Mouse (Mus musculus): ENCODE measurements around the gene Camk1. TPM values are rescaled to one million over a fixed set of nuclear protein-coding genes. Genes with fewer than 3 reads are reported as not detected.

The Camk1 gene
- total and polyA plus RNA-seq, 2 experiments, result 15.6 to 16.1 TPM

GRCm38 (mm10) chr6:113306322-113306985 lies 37.3 kb downstream of the Camk1 start:
- under 1% methylated on average over 50 of the region's 50 CpGs for WGBS
- TF ChIP-seq CTCF (IDR thresholded peaks at IDR 0.05; ENCODE audit: low read depth, low read length) (no peak), POLR2A (IDR thresholded peaks at IDR 0.05; ENCODE audit: extremely low read depth, insufficient read depth, low read length) (peak; percentile 69)

GRCm38 (mm10) chr6:113302258-113302657 lies 41.5 kb downstream of the Camk1 start:
- Histone ChIP-seq H3K27me3 (ENCODE audit: control insufficient read depth, insufficient read depth, low read length) (no peaks in the 10 kb centered on the region), H3K9ac (ENCODE audit: low read depth, low read length) (no peak overlapping the region), H3K4me3 (ENCODE audit: insufficient read depth, low read depth, low read length) (no peak overlapping the region), H3K79me2 (ENCODE audit: control insufficient read depth, insufficient read depth, low read length) (0 out of 2 replicates have a peak, but pooled peaks cover 3% of the 10 kb centered on the region), H3K4me1 (ENCODE audit: control insufficient read depth, insufficient read depth, low read length) (no peaks in the 10 kb centered on the region), H3K36me3 (ENCODE audit: control insufficient read depth, insufficient read depth, low read length) (no peaks in the 10 kb centered on the region), H3K27ac (replicated peaks; ENCODE audit: insufficient read depth, low read depth, low read length) (no peak overlapping the region)
- peak; percentile 45 for DNase-seq (ENCODE audit: extremely low read depth, low read depth, low spot score)
- WGBS, result 21% methylated on average over 3 of the region's 3 CpGs
- peak; percentile 50 for TF ChIP-seq CTCF (IDR thresholded peaks at IDR 0.05; ENCODE audit: low read depth, low read length)
- TF ChIP-seq POLR2A (IDR thresholded peaks at IDR 0.05; ENCODE audit: extremely low read depth, insufficient read depth, low read length), result no peak

More at GRCm38 (mm10) chr6:113306322-113306985, 37.3 kb downstream of the Camk1 start:
- Histone ChIP-seq H3K4me1 (ENCODE audit: control insufficient read depth, insufficient read depth, low read length) (peaks cover 7% of the 10 kb centered on the region), H3K79me2 (ENCODE audit: control insufficient read depth, insufficient read depth, low read length) (peaks cover 32% of the 10 kb centered on the region), H3K36me3 (ENCODE audit: control insufficient read depth, insufficient read depth, low read length) (peaks cover 5% of the 10 kb centered on the region), H3K27me3 (ENCODE audit: control insufficient read depth, insufficient read depth, low read length) (no peaks in the 10 kb centered on the region), H3K4me3 (ENCODE audit: insufficient read depth, low read depth, low read length) (peak overlapping the region; percentile 97), H3K9ac (ENCODE audit: low read depth, low read length) (peak overlapping the region; percentile 96), H3K27ac (replicated peaks; ENCODE audit: insufficient read depth, low read depth, low read length) (peak overlapping the region; percentile 100)
- DNase-seq (ENCODE audit: extremely low read depth, low read depth, low spot score), result peak; percentile 99

GRCm38 (mm10) chr6:113301350-113301749 lies 42.4 kb downstream of the Camk1 start:
- no peak for DNase-seq (ENCODE audit: extremely low read depth, low read depth, low spot score)
- TF ChIP-seq CTCF (IDR thresholded peaks at IDR 0.05; ENCODE audit: low read depth, low read length) (no peak), POLR2A (IDR thresholded peaks at IDR 0.05; ENCODE audit: extremely low read depth, insufficient read depth, low read length) (no peak)
- H3K4me1 ChIP-seq (ENCODE audit: control insufficient read depth, insufficient read depth, low read length), result no peaks in the 10 kb centered on the region
- WGBS, result 85% methylated on average over 5 of the region's 5 CpGs
- H3K27me3 ChIP-seq (ENCODE audit: control insufficient read depth, insufficient read depth, low read length), result no peaks in the 10 kb centered on the region
- H3K4me3 ChIP-seq (ENCODE audit: insufficient read depth, low read depth, low read length), result no peak overlapping the region
- no peaks in the 10 kb centered on the region for H3K36me3 ChIP-seq (ENCODE audit: control insufficient read depth, insufficient read depth, low read length)
- no peaks in the 10 kb centered on the region for H3K79me2 ChIP-seq (ENCODE audit: control insufficient read depth, insufficient read depth, low read length)
- H3K9ac ChIP-seq (ENCODE audit: low read depth, low read length), result no peak overlapping the region
- H3K27ac ChIP-seq (replicated peaks; ENCODE audit: insufficient read depth, low read depth, low read length), result no peak overlapping the region

- no peaks in the 10 kb centered on the region for H3K4me1 ChIP-seq (ENCODE audit: control insufficient read depth, insufficient read depth, low read length)
- 62% methylated on average over 4 of the region's 4 CpGs for WGBS
- no peaks in the 10 kb centered on the region for H3K36me3 ChIP-seq (ENCODE audit: control insufficient read depth, insufficient read depth, low read length)
- no peaks in the 10 kb centered on the region for H3K79me2 ChIP-seq (ENCODE audit: control insufficient read depth, insufficient read depth, low read length)
- no peak overlapping the region for H3K27ac ChIP-seq (replicated peaks; ENCODE audit: insufficient read depth, low read depth, low read length)
- no peak overlapping the region for H3K9ac ChIP-seq (ENCODE audit: low read depth, low read length)
- DNase-seq (ENCODE audit: extremely low read depth, low read depth, low spot score), result no peak
- TF ChIP-seq CTCF (IDR thresholded peaks at IDR 0.05; ENCODE audit: low read depth, low read length) (no peak), POLR2A (IDR thresholded peaks at IDR 0.05; ENCODE audit: extremely low read depth, insufficient read depth, low read length) (no peak)
- H3K4me3 ChIP-seq (ENCODE audit: insufficient read depth, low read depth, low read length), result no peak overlapping the region
- H3K27me3 ChIP-seq (ENCODE audit: control insufficient read depth, insufficient read depth, low read length), result no peaks in the 10 kb centered on the region
Observed at GRCm38 (mm10) chr6:113296639-113297038, 47.1 kb downstream of the Camk1 start.

- H3K79me2 ChIP-seq (ENCODE audit: control insufficient read depth, insufficient read depth, low read length), result no peaks in the 10 kb centered on the region
- H3K27ac ChIP-seq (replicated peaks; ENCODE audit: insufficient read depth, low read depth, low read length), result no peak overlapping the region
- TF ChIP-seq CTCF (IDR thresholded peaks at IDR 0.05; ENCODE audit: low read depth, low read length), result no peak
- no peak for TF ChIP-seq POLR2A (IDR thresholded peaks at IDR 0.05; ENCODE audit: extremely low read depth, insufficient read depth, low read length)
- no peaks in the 10 kb centered on the region for H3K27me3 ChIP-seq (ENCODE audit: control insufficient read depth, insufficient read depth, low read length)
- no peak overlapping the region for H3K4me3 ChIP-seq (ENCODE audit: insufficient read depth, low read depth, low read length)
- H3K4me1 ChIP-seq (ENCODE audit: control insufficient read depth, insufficient read depth, low read length), result no peaks in the 10 kb centered on the region
- no peak for DNase-seq (ENCODE audit: extremely low read depth, low read depth, low spot score)
- H3K36me3 ChIP-seq (ENCODE audit: control insufficient read depth, insufficient read depth, low read length), result no peaks in the 10 kb centered on the region
- no peak overlapping the region for H3K9ac ChIP-seq (ENCODE audit: low read depth, low read length)
- 90% methylated on average over 2 of the region's 2 CpGs for WGBS
Observed at GRCm38 (mm10) chr6:113296046-113296445, 47.7 kb downstream of the Camk1 start.

GRCm38 (mm10) chr6:113292938-113293337 lies 50.8 kb downstream of the Camk1 start:
- Histone ChIP-seq H3K4me3 (ENCODE audit: insufficient read depth, low read depth, low read length) (no peak overlapping the region), H3K79me2 (ENCODE audit: control insufficient read depth, insufficient read depth, low read length) (no peaks in the 10 kb centered on the region), H3K36me3 (ENCODE audit: control insufficient read depth, insufficient read depth, low read length) (no peaks in the 10 kb centered on the region), H3K27ac (replicated peaks; ENCODE audit: insufficient read depth, low read depth, low read length) (no peak overlapping the region), H3K9ac (ENCODE audit: low read depth, low read length) (no peak overlapping the region), H3K4me1 (ENCODE audit: control insufficient read depth, insufficient read depth, low read length) (no peaks in the 10 kb centered on the region), H3K27me3 (ENCODE audit: control insufficient read depth, insufficient read depth, low read length) (no peaks in the 10 kb centered on the region)
- no peak for DNase-seq (ENCODE audit: extremely low read depth, low read depth, low spot score)
- WGBS, result 66% methylated on average over 5 of the region's 5 CpGs
- TF ChIP-seq CTCF (IDR thresholded peaks at IDR 0.05; ENCODE audit: low read depth, low read length), result no peak
- no peak for TF ChIP-seq POLR2A (IDR thresholded peaks at IDR 0.05; ENCODE audit: extremely low read depth, insufficient read depth, low read length)

Measured in liver, adult 2 months (tissue).